Mouse (Mus musculus) liver, embryonic 14 days (tissue): ENCODE measurements around the gene Slc30a7. TPM values are rescaled to one million over a fixed set of nuclear protein-coding genes. Genes with fewer than 3 reads are reported as not detected.

Source experiments
- polyA plus RNA-seq: library from polyadenylated mRNA; depleted of rRNA; stranded (reverse); fragments of >200 nt; gene quantifications from 2 replicates; pipeline ENCODE4 v1.2.3, GENCODE M21; 2012; rRNA removed

Slc30a7 gene
- polyA plus RNA-seq, result 6.3 and 6.8 TPM in 2 replicates

GRCm38 (mm10) chr3:116006978-116007940 is at the start of gene Slc30a7, which contains the start of gene Extl2:
Gene Slc30a7, minus strand, starts transcription at chr3:116007406.
Gene Extl2, plus strand, starts transcription at chr3:116007462.

Other genes starting within 250 kb of the Slc30a7 start
- gene Dph5, start 119.6 kb downstream of the Slc30a7 start, polyA plus RNA-seq, result 11.1 and 11.5 TPM in 2 replicates
- 1.3 and 1.6 TPM in 2 replicates for gene Extl2, start 56 bp upstream of the Slc30a7 start, polyA plus RNA-seq
- gene Vcam1, start 122.3 kb upstream of the Slc30a7 start, polyA plus RNA-seq, result 23.6 and 26.2 TPM in 2 replicates
- gene Gpr88, start 246.1 kb upstream of the Slc30a7 start, polyA plus RNA-seq, result 0.06 and 0.09 TPM in 2 replicates